Mouse (Mus musculus): ENCODE measurements around the gene Wdtc1. TPM values are rescaled to one million over a fixed set of nuclear protein-coding genes. Genes with fewer than 3 reads are reported as not detected.

Gene Wdtc1
- total RNA-seq (2012; rRNA removed) (6.8 and 10.8 TPM in 2 replicates), total RNA-seq (2014; rRNA removed) (2.8 and 3.0 TPM in 2 replicates), polyA plus RNA-seq (2012; ENCODE audit: insufficient read length, low read depth) (9.1 and 9.6 TPM in 2 replicates)

- dilution Hi-C loops (cut with MboI; ENCODE audit: extremely low pct_ligation_motif_present, extremely low pct_unique_long_range_greater_than_20kb, low sequenced_read_pairs) = no loop called here
Observed at GRCm38 (mm10) chr4:133353367-133354365, at the start of gene Wdtc1. Wdtc1 (minus strand) TSS chr4:133353481.

GRCm38 (mm10) chr4:133402011-133402410 lies 48.7 kb upstream of the Wdtc1 start:
- Histone ChIP-seq H3K27ac (ENCODE audit: insufficient read depth, low read depth) (no peak overlapping the region), H3K9ac (ENCODE audit: insufficient read depth, low read depth) (no peak overlapping the region), H3K27me3 (replicated peaks) (no peaks in the 10 kb centered on the region), H3K9me3 (replicated peaks; ENCODE audit: low read length) (no peaks in the 10 kb centered on the region), H3K4me3 (replicated peaks in 1 of 3; ENCODE audit: low read depth in 2 of 3, low read length in 2 of 3, poor library complexity in 1 of 3) (no peak overlapping the region), H3K36me3 (replicated peaks in 1 of 2; ENCODE audit: control insufficient read depth in 1 of 2, insufficient read depth in 1 of 2, low read length in 1 of 2) (peaks cover 0 to 59% of the 10 kb centered on the region in 2 experiments), H3K4me2 (ENCODE audit: insufficient read depth, low read depth, poor library complexity, severe bottlenecking) (no peak overlapping the region), H3K4me1 (ENCODE audit: control insufficient read depth in 1 of 2, insufficient read depth in 2 of 2) (peaks cover 14 to 52% of the 10 kb centered on the region in 2 experiments), H3K79me2 (replicated peaks; ENCODE audit: control insufficient read depth, extremely low read depth, insufficient read depth, poor library complexity, severe bottlenecking) (no peaks in the 10 kb centered on the region)
- no peak for DNase-seq (ENCODE audit: extremely low read depth)
- TF ChIP-seq MAFK (IDR thresholded peaks at IDR 0.05; ENCODE audit: insufficient replicate concordance, low read length) = no peak
- no peak for TF ChIP-seq ETS1 (conservative IDR thresholded peaks at IDR 0.05; ENCODE audit: low read depth, low read length)
- TF ChIP-seq ZKSCAN1 (IDR thresholded peaks at IDR 0.05; ENCODE audit: borderline replicate concordance, low read depth, low read length) = no peak
- TF ChIP-seq MAX (IDR thresholded peaks at IDR 0.05; ENCODE audit: low read length) = no peak
- no peak for TF ChIP-seq CHD1 (IDR thresholded peaks at IDR 0.05; ENCODE audit: low read depth, low read length)
- no peak for TF ChIP-seq POLR2AphosphoS2 (IDR thresholded peaks at IDR 0.05; ENCODE audit: low read depth, low read length)
- no peak for TF ChIP-seq POLR2A (IDR thresholded peaks at IDR 0.05; ENCODE audit: low read depth, low read length)
- TF ChIP-seq RCOR1 (conservative IDR thresholded peaks at IDR 0.05; ENCODE audit: low read depth, low read length) = no peak
- TF ChIP-seq UBTF (IDR thresholded peaks at IDR 0.05; ENCODE audit: low read depth, low read length) = no peak
- no peak for TF ChIP-seq TCF12 (IDR thresholded peaks at IDR 0.05; ENCODE audit: low read depth, low read length)
- TF ChIP-seq ELF1 (IDR thresholded peaks at IDR 0.05; ENCODE audit: low read depth, low read length) = no peak
- in situ Hi-C loops (cut with MboI; ENCODE audit: low pct_ligation_motif_present, low pct_unique_long_range_greater_than_20kb, low sequenced_read_pairs) = no loop called here
- dilution Hi-C loops (cut with MboI; ENCODE audit: extremely low pct_ligation_motif_present, extremely low pct_unique_long_range_greater_than_20kb, low sequenced_read_pairs) = no loop called here

More at GRCm38 (mm10) chr4:133353367-133354365, at the start of gene Wdtc1:
- Histone ChIP-seq H3K9ac (ENCODE audit: insufficient read depth, low read depth) (no peak within 1 kb of the TSS), H3K36me3 (replicated peaks in 1 of 2; ENCODE audit: control insufficient read depth in 1 of 2, insufficient read depth in 1 of 2, low read length in 1 of 2) (no peaks in the 10 kb centered on the region), H3K27ac (ENCODE audit: insufficient read depth, low read depth) (no peak within 1 kb of the TSS), H3K4me2 (ENCODE audit: insufficient read depth, low read depth, poor library complexity, severe bottlenecking) (no peak within 1 kb of the TSS), H3K79me2 (replicated peaks; ENCODE audit: control insufficient read depth, extremely low read depth, insufficient read depth, poor library complexity, severe bottlenecking) (no peaks in the 10 kb centered on the region), H3K9me3 (replicated peaks; ENCODE audit: low read length) (no peaks in the 10 kb centered on the region), H3K4me1 (ENCODE audit: control insufficient read depth in 1 of 2, insufficient read depth in 2 of 2) (peaks cover 2 to 6% of the 10 kb centered on the region in 2 experiments; a peak in 3 of 4 replicates), H3K4me3 (replicated peaks in 1 of 3; ENCODE audit: low read depth in 2 of 3, low read length in 2 of 3, poor library complexity in 1 of 3) (no peak within 1 kb of the TSS), H3K27me3 (replicated peaks) (no peaks in the 10 kb centered on the region)
- DNase-seq (ENCODE audit: extremely low read depth) = no peak
- TF ChIP-seq NELFE (IDR thresholded peaks at IDR 0.05; ENCODE audit: low read depth, low read length) = no peak
- no peak for TF ChIP-seq CHD1 (IDR thresholded peaks at IDR 0.05; ENCODE audit: low read depth, low read length)
- TF ChIP-seq NRF1 (IDR thresholded peaks at IDR 0.05; ENCODE audit: low read depth, low read length) = no peak
- no peak for TF ChIP-seq UBTF (IDR thresholded peaks at IDR 0.05; ENCODE audit: low read depth, low read length)
- in situ Hi-C loops (cut with MboI; ENCODE audit: low pct_ligation_motif_present, low pct_unique_long_range_greater_than_20kb, low sequenced_read_pairs) = no loop called here
